Mouse (Mus musculus): ENCODE data around the gene Tcf15.

GRCm38 (mm10) chr2:152196896-152197295, 53.5 kb downstream of the Tcf15 start:
- TF ChIP-seq CTCF (conservative IDR thresholded peaks at IDR 0.05; ENCODE audit: insufficient read depth, insufficient read length, low read depth, low read length): no peak
- no peak for TF ChIP-seq POLR2A (IDR thresholded peaks at IDR 0.05; ENCODE audit: low read depth, low read length)
